Mouse (Mus musculus) liver, embryonic 11.5 days (tissue): ENCODE data around the gene Ppil2. TPM values are rescaled to one million over a fixed set of nuclear protein-coding genes. Genes with fewer than 3 reads are reported as not detected.

ENCODE experiments used
- microRNA counts: library from miRNA; unstranded; fragments of <30 nt; microRNA quantifications from one replicate; lab custom pipeline; 2015
- microRNA-seq: library from miRNA; unstranded; fragments of <30 nt; microRNA quantifications from one replicate; pipeline ENCODE4, GENCODE M21; 2017; ENCODE audit warnings: borderline number of aligned reads
- polyA plus RNA-seq: library from polyadenylated mRNA; unstranded; fragments of >200 nt; fragmentation: Nextera tagmentation; extraction: Ambion mirVana; gene quantifications from 2 replicates; pipeline ENCODE4 v1.2.1, GENCODE M21; 2014

Gene Ppil2
- polyA plus RNA-seq, 1 experiment from 2014 or later: 111 TPM

MicroRNAs within 50 kb of the gene (microRNA counts, 519-probe panel; counts per million panel counts)
- microRNA mmu-miR-130b (lab: Ali Mortazavi, UCI) (6,865 counts per million, percentile 85 among the panel's probes with 10 or more counts), microRNA mmu-miR-301b (lab: Ali Mortazavi, UCI) (not detected)

Small RNA genes within 50 kb of the gene (microRNA-seq; reads per million reads assigned to microRNA genes)
- gene Mir130b: 9,847 reads per million, percentile 93 among the genes with 10 or more reads in this experiment
- 176 reads per million, percentile 54 among the genes with 10 or more reads in this experiment for gene Mir301b

Other genes with a start within 250 kb of the Ppil2 start
- not detected in 2 replicates for gene Igll1, start 247.3 kb downstream of the Ppil2 start, polyA plus RNA-seq
- 55.0 and 56.7 TPM in 2 replicates for gene Top3b, start 240.5 kb downstream of the Ppil2 start, polyA plus RNA-seq
- 0.61 and 0.93 TPM in 2 replicates for gene Vpreb1, start 240.4 kb downstream of the Ppil2 start, polyA plus RNA-seq
- 20.0 and 23.4 TPM in 2 replicates for gene Ppm1f, start 214.8 kb downstream of the Ppil2 start, polyA plus RNA-seq
- 177 and 190 TPM in 2 replicates for gene Mapk1, start 127.9 kb downstream of the Ppil2 start, polyA plus RNA-seq
- 9.9 and 11.0 TPM in 2 replicates for gene Ypel1, start 41.6 kb downstream of the Ppil2 start, polyA plus RNA-seq
- 52.6 and 56.8 TPM in 2 replicates for gene 2610318N02Rik, start 13.9 kb upstream of the Ppil2 start, polyA plus RNA-seq
- gene Sdf2l1, start 21.1 kb upstream of the Ppil2 start, polyA plus RNA-seq: 96.3 and 108 TPM in 2 replicates
- 33.5 and 34.2 TPM in 2 replicates for gene Ydjc, start 33.4 kb upstream of the Ppil2 start, polyA plus RNA-seq
- gene Ccdc116, start 36.0 kb upstream of the Ppil2 start, polyA plus RNA-seq: 1.7 and 2.4 TPM in 2 replicates
- 369 and 377 TPM in 2 replicates for gene Ube2l3, start 91.4 kb upstream of the Ppil2 start, polyA plus RNA-seq
- 0.18 and 0.45 TPM in 2 replicates for gene Rimbp3, start 97.3 kb upstream of the Ppil2 start, polyA plus RNA-seq
- 7.0 and 8.3 TPM in 2 replicates for gene Hic2, start 122.3 kb upstream of the Ppil2 start, polyA plus RNA-seq
- 5.0 and 7.7 TPM in 2 replicates for gene Tmem191c, start 164.8 kb upstream of the Ppil2 start, polyA plus RNA-seq
- gene Serpind1, start 220.1 kb upstream of the Ppil2 start, polyA plus RNA-seq: 110 and 128 TPM in 2 replicates